Mouse (Mus musculus): ENCODE measurements at regions not wholly inside any gene's neighbourhood (a gene's known extent, or its start where the extent isn't known, plus 50 kb on each side); places are given as distances from the start of the nearest gene placed in this dataset.

- H3K9me3 ChIP-seq (replicated peaks; ENCODE audit: control insufficient read depth, low read length, poor library complexity, severe bottlenecking): no peaks in the 10 kb centered on the region
- no peak overlapping the region for H3K27ac ChIP-seq (ENCODE audit: low read length)
- no peak overlapping the region for H3K4me3 ChIP-seq (ENCODE audit: low read depth, low read length)
- no peaks in the 10 kb centered on the region for H3K36me3 ChIP-seq (ENCODE audit: control insufficient read depth, insufficient read depth, low read length)
- no peaks in the 10 kb centered on the region for H3K27me3 ChIP-seq (ENCODE audit: control insufficient read depth, insufficient read depth, low read depth, low read length)
- no peak overlapping the region for H3K4me2 ChIP-seq (ENCODE audit: low read length)
- no peak overlapping the region for H3K9ac ChIP-seq (ENCODE audit: low read depth, low read length)
- ATAC-seq: no peak
- H3K4me1 ChIP-seq (ENCODE audit: control insufficient read depth, insufficient read depth, low read length): no peaks in the 10 kb centered on the region
- 68% methylated on average over 1 of the region's 1 CpGs for WGBS
These were observed 421.1 kb downstream of the Slco4c1 start for GRCm38 (mm10) chr1:96450852-96451251.

- Histone ChIP-seq H3K9me3 (replicated peaks; ENCODE audit: control insufficient read depth, low read length, poor library complexity, severe bottlenecking) (no peaks in the 10 kb centered on the region), H3K4me3 (ENCODE audit: low read depth, low read length) (no peak overlapping the region), H3K36me3 (ENCODE audit: control insufficient read depth, insufficient read depth, low read length) (no peaks in the 10 kb centered on the region), H3K4me1 (ENCODE audit: control insufficient read depth, insufficient read depth, low read length) (no peaks in the 10 kb centered on the region), H3K4me2 (ENCODE audit: low read length) (no peak overlapping the region), H3K27ac (ENCODE audit: low read length) (no peak overlapping the region), H3K27me3 (ENCODE audit: control insufficient read depth, insufficient read depth, low read depth, low read length) (no peaks in the 10 kb centered on the region), H3K9ac (ENCODE audit: low read depth, low read length) (no peak overlapping the region)
- no peak for ATAC-seq
- 94% methylated on average over 1 of the region's 1 CpGs for WGBS
These were observed 426.8 kb downstream of the Slco4c1 start for GRCm38 (mm10) chr1:96445215-96445614.

GRCm38 (mm10) chr1:96433057-96433456, 438.9 kb downstream of the Slco4c1 start:
- Histone ChIP-seq H3K4me2 (ENCODE audit: low read length) (no peak overlapping the region), H3K9ac (ENCODE audit: low read depth, low read length) (no peak overlapping the region), H3K36me3 (ENCODE audit: control insufficient read depth, insufficient read depth, low read length) (no peaks in the 10 kb centered on the region), H3K27ac (ENCODE audit: low read length) (no peak overlapping the region), H3K4me1 (ENCODE audit: control insufficient read depth, insufficient read depth, low read length) (no peaks in the 10 kb centered on the region), H3K4me3 (ENCODE audit: low read depth, low read length) (no peak overlapping the region), H3K27me3 (ENCODE audit: control insufficient read depth, insufficient read depth, low read depth, low read length) (no peaks in the 10 kb centered on the region), H3K9me3 (replicated peaks; ENCODE audit: control insufficient read depth, low read length, poor library complexity, severe bottlenecking) (no peaks in the 10 kb centered on the region)
- 71% methylated on average over 2 of the region's 2 CpGs for WGBS
- no peak for ATAC-seq

- Histone ChIP-seq H3K9ac (ENCODE audit: low read depth, low read length) (no peak overlapping the region), H3K4me2 (ENCODE audit: low read length) (no peak overlapping the region), H3K36me3 (ENCODE audit: control insufficient read depth, insufficient read depth, low read length) (no peaks in the 10 kb centered on the region), H3K4me1 (ENCODE audit: control insufficient read depth, insufficient read depth, low read length) (no peaks in the 10 kb centered on the region), H3K9me3 (replicated peaks; ENCODE audit: control insufficient read depth, low read length, poor library complexity, severe bottlenecking) (no peaks in the 10 kb centered on the region), H3K27me3 (ENCODE audit: control insufficient read depth, insufficient read depth, low read depth, low read length) (no peaks in the 10 kb centered on the region), H3K4me3 (ENCODE audit: low read depth, low read length) (no peak overlapping the region), H3K27ac (ENCODE audit: low read length) (no peak overlapping the region)
- ATAC-seq: no peak
These were observed 448.5 kb downstream of the Slco4c1 start for GRCm38 (mm10) chr1:96423481-96423880.

- no peaks in the 10 kb centered on the region for H3K36me3 ChIP-seq (ENCODE audit: control insufficient read depth, insufficient read depth, low read length)
- H3K27ac ChIP-seq (ENCODE audit: low read length): no peak overlapping the region
- no peak overlapping the region for H3K4me2 ChIP-seq (ENCODE audit: low read length)
- WGBS: 78% methylated on average over 4 of the region's 4 CpGs
- no peaks in the 10 kb centered on the region for H3K9me3 ChIP-seq (replicated peaks; ENCODE audit: control insufficient read depth, low read length, poor library complexity, severe bottlenecking)
- H3K4me3 ChIP-seq (ENCODE audit: low read depth, low read length): no peak overlapping the region
- ATAC-seq: no peak
- no peaks in the 10 kb centered on the region for H3K4me1 ChIP-seq (ENCODE audit: control insufficient read depth, insufficient read depth, low read length)
- H3K27me3 ChIP-seq (ENCODE audit: control insufficient read depth, insufficient read depth, low read depth, low read length): no peaks in the 10 kb centered on the region
- no peak overlapping the region for H3K9ac ChIP-seq (ENCODE audit: low read depth, low read length)
These were observed 460.9 kb downstream of the Slco4c1 start for GRCm38 (mm10) chr1:96410837-96411612.

- no peak overlapping the region for H3K9ac ChIP-seq (ENCODE audit: low read depth, low read length)
- H3K9me3 ChIP-seq (replicated peaks; ENCODE audit: control insufficient read depth, low read length, poor library complexity, severe bottlenecking): no peaks in the 10 kb centered on the region
- no peak overlapping the region for H3K27ac ChIP-seq (ENCODE audit: low read length)
- no peak overlapping the region for H3K4me2 ChIP-seq (ENCODE audit: low read length)
- no peak for ATAC-seq
- WGBS: 79% methylated on average over 4 of the region's 4 CpGs
- no peaks in the 10 kb centered on the region for H3K4me1 ChIP-seq (ENCODE audit: control insufficient read depth, insufficient read depth, low read length)
- H3K4me3 ChIP-seq (ENCODE audit: low read depth, low read length): no peak overlapping the region
- H3K36me3 ChIP-seq (ENCODE audit: control insufficient read depth, insufficient read depth, low read length): no peaks in the 10 kb centered on the region
- no peaks in the 10 kb centered on the region for H3K27me3 ChIP-seq (ENCODE audit: control insufficient read depth, insufficient read depth, low read depth, low read length)
These were observed 474.0 kb downstream of the Slco4c1 start for GRCm38 (mm10) chr1:96397982-96398381.

- 91% methylated on average over 5 of the region's 5 CpGs for WGBS
- H3K27ac ChIP-seq (ENCODE audit: low read length): no peak overlapping the region
- H3K4me1 ChIP-seq (ENCODE audit: control insufficient read depth, insufficient read depth, low read length): no peaks in the 10 kb centered on the region
- no peaks in the 10 kb centered on the region for H3K36me3 ChIP-seq (ENCODE audit: control insufficient read depth, insufficient read depth, low read length)
- no peak overlapping the region for H3K9ac ChIP-seq (ENCODE audit: low read depth, low read length)
- ATAC-seq: no peak
- no peaks in the 10 kb centered on the region for H3K9me3 ChIP-seq (replicated peaks; ENCODE audit: control insufficient read depth, low read length, poor library complexity, severe bottlenecking)
- H3K4me2 ChIP-seq (ENCODE audit: low read length): no peak overlapping the region
- H3K27me3 ChIP-seq (ENCODE audit: control insufficient read depth, insufficient read depth, low read depth, low read length): no peaks in the 10 kb centered on the region
- H3K4me3 ChIP-seq (ENCODE audit: low read depth, low read length): no peak overlapping the region
These were observed 483.6 kb downstream of the Slco4c1 start for GRCm38 (mm10) chr1:96388417-96388816.

GRCm38 (mm10) chr1:96385916-96386315, 486.1 kb downstream of the Slco4c1 start:
- Histone ChIP-seq H3K9me3 (replicated peaks; ENCODE audit: control insufficient read depth, low read length, poor library complexity, severe bottlenecking) (no peaks in the 10 kb centered on the region), H3K36me3 (ENCODE audit: control insufficient read depth, insufficient read depth, low read length) (no peaks in the 10 kb centered on the region), H3K27me3 (ENCODE audit: control insufficient read depth, insufficient read depth, low read depth, low read length) (no peaks in the 10 kb centered on the region), H3K27ac (ENCODE audit: low read length) (no peak overlapping the region), H3K4me1 (ENCODE audit: control insufficient read depth, insufficient read depth, low read length) (no peaks in the 10 kb centered on the region), H3K4me2 (ENCODE audit: low read length) (no peak overlapping the region), H3K9ac (ENCODE audit: low read depth, low read length) (no peak overlapping the region), H3K4me3 (ENCODE audit: low read depth, low read length) (no peak overlapping the region)
- no peak for ATAC-seq
- WGBS: 94% methylated on average over 1 of the region's 1 CpGs

GRCm38 (mm10) chr1:96362713-96363441, 509.1 kb downstream of the Slco4c1 start:
- Histone ChIP-seq H3K27me3 (ENCODE audit: control insufficient read depth, insufficient read depth, low read depth, low read length) (no peaks in the 10 kb centered on the region), H3K36me3 (ENCODE audit: control insufficient read depth, insufficient read depth, low read length) (no peaks in the 10 kb centered on the region), H3K27ac (ENCODE audit: low read length) (no peak overlapping the region), H3K9me3 (replicated peaks; ENCODE audit: control insufficient read depth, low read length, poor library complexity, severe bottlenecking) (no peaks in the 10 kb centered on the region), H3K4me3 (ENCODE audit: low read depth, low read length) (no peak overlapping the region), H3K4me1 (ENCODE audit: control insufficient read depth, insufficient read depth, low read length) (no peaks in the 10 kb centered on the region), H3K9ac (ENCODE audit: low read depth, low read length) (no peak overlapping the region), H3K4me2 (ENCODE audit: low read length) (no peak overlapping the region)
- ATAC-seq: no peak
- 73% methylated on average over 2 of the region's 2 CpGs for WGBS

Data from midbrain, embryonic 16.5 days (tissue).